Mouse (Mus musculus) right cerebral cortex, postnatal 25 days (tissue): Measurements from ENCODE around the gene Uqcr11.
A peak's percentile ranks its signal among the peaks of the same experiment; 100 is the strongest.

Experiments
- DNase-seq: peaks from one replicate; pipeline ENCODE4 v3.0.0; 2022

Uqcr11 gene

GRCm38 (mm10) chr10:80406684-80407501 lies at the start of gene Uqcr11:
Uqcr11 (minus strand) TSS chr10:80406830.
- DNase-seq = peak; percentile 91

DNA sequence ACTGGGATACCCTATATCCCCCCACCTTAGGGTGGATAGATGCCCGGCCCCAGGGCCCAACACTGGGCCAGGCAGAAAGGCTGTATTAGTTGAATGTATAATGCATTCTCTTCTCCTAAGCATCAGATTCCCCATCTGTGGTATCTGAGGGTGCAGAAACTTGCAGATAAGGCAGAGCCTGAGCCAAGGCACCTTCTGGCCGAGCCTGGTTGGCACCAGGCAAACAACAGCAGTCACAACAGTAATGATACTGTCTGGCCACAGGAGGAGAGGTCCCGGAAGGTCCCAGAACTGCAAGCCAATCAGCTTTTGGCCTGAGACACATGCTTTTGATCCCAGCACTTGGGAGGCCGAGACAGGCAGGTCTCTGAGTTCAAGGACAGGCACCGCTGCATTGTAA lies 49.1 kb upstream of the Uqcr11 start:
- DNase-seq = no peak

DNA sequence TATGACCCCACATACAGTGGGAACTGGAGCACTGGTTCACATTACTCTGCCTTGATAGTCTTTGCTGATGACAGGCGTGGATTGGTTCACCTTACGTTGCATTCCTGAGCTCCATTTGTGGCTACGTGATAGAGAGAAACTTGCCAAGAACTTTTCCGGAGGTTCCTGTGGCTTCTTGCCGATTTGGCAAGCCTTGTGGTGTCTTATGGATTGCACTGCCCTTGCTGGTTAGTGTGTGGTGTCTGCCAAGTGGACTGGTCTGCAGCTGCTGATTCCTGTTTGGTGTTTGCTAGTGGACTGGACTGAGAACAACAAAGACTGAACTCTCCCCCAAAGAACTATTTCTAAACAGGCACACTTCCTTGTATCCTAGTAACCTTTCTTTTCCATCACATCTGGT lies 48.2 kb upstream of the Uqcr11 start:
- DNase-seq = no peak

- DNase-seq = no peak
Observed at GRCm38 (mm10) chr10:80453601-80454000, 47.0 kb upstream of the Uqcr11 start.

GRCm38 (mm10) chr10:80450599-80450998 lies 44.0 kb upstream of the Uqcr11 start:
- no peak for DNase-seq

GRCm38 (mm10) chr10:80445898-80446601 lies 39.4 kb upstream of the Uqcr11 start:
- peak; percentile 64 for DNase-seq

GRCm38 (mm10) chr10:80445052-80445451 lies 38.4 kb upstream of the Uqcr11 start:
- DNase-seq = no peak

- no peak for DNase-seq
Observed at GRCm38 (mm10) chr10:80444339-80445045, 37.9 kb upstream of the Uqcr11 start.

DNA sequence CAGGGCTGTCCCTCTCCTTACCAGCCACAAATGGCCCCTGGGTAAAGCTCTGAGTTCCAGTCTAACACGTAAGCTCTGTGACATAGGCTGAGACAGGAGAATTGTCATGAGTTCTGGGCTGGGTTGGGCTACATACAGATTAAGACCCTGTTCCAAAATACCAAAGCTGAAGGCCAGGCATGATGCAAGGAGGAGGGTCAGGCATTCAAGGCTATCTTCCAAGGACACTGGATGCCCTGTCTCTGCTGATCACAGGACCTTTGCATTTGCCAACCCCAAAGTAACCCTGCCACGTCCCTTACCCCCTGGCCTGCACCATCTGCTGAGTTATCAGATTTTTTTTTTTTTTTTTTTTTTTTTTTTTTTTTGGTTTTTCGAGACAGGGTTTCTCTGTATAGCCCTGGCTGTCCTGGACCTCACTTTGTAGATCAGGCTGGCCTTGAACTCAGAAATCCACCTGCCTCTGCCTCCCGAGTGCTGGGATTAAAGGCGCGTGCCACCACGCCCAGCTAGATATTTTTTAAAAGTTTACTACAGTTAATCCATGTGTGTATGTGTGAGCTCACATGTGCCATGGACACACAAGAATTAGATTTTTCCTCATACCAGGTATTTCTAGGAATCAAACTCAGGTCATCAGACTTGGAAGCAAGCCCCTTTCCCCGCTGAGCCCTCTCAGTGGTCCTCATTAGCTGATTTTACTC lies 37.1 kb upstream of the Uqcr11 start:
- DNase-seq = no peak

- no peak for DNase-seq
Observed at GRCm38 (mm10) chr10:80442989-80443388, 36.4 kb upstream of the Uqcr11 start.

GRCm38 (mm10) chr10:80441598-80441997 lies 35.0 kb upstream of the Uqcr11 start:
- no peak for DNase-seq

DNA sequence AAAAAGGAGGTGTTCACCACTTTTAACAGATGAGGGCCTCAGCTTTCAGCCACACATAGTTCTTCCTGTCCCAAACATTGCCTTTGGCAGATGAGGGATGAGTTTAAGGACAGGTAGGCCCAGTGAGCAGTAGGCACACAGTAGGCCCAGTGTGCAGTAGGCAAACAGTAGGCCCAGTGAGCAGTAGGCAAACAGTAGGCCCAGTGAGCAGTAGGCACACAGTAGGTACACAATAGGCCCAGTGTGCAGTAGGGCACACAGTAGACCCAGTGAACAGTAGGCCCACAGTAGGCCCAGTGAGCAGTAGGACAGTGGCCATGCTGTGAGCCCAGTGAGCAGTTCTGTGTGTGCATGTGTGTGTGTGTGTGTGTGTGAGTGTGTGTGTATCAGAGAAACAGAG lies 33.4 kb upstream of the Uqcr11 start:
- DNase-seq = no peak

DNA sequence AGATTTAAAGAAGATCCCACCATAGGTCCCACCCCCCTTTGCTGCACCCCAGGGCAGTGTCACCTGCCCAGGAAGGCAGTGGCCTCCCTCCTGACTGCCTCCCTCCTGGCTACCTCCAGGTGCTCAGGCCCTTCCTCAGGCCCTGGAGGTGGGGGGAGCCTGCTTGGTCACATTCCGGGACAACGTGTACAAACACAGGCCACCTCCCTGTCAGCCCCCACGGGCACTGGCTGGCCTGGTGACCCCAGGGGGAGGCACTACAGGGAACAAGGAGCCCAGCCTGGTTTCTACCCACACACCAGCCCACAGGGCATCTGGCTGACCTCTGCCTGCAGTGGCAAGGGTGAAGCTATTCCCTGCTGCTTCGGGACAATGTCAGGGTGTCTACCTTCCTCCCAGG lies 31.3 kb upstream of the Uqcr11 start:
- DNase-seq = no peak

DNA sequence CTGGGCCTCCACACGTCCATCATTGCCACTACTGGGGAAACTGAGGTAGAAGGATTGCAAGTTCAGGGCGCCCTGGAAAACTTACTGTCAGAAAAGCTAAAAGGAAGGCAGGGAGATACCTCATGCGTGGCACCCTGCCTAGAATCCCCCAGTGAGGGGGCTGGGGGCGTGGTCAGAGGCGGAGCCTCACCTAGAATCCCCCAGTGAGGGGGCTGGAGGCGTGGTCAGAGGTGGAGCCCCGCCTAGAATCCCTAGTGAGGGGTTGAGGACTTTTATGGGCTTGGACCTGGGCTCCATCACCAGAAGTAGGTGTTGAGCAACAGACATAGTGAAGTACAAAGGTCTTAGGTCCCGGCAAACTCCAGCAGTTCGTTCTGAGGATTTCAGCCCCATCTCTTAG lies 29.6 kb upstream of the Uqcr11 start:
- no peak for DNase-seq

DNA sequence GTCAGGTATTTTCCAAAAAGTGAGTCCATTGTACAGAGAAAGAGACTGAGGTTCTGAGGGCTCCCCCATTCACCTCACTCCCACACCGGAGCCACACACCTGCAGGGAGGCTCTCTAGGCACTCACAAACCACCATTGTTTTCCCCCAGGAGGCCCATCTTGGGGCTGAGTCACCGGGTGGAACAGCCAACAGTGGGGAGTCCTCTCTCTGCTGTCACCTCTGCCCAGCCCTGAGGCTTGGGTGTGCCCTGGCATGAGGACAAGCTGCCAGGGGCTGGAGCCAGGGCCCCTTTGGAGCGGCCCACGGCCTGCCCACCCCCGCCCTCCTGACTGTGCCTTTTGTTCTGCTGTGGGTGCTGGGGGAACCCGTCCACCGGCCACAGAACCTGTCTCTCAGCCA lies 29.1 kb upstream of the Uqcr11 start:
- DNase-seq = no peak

GRCm38 (mm10) chr10:80434823-80435222 lies 28.2 kb upstream of the Uqcr11 start:
- DNase-seq = no peak

DNA sequence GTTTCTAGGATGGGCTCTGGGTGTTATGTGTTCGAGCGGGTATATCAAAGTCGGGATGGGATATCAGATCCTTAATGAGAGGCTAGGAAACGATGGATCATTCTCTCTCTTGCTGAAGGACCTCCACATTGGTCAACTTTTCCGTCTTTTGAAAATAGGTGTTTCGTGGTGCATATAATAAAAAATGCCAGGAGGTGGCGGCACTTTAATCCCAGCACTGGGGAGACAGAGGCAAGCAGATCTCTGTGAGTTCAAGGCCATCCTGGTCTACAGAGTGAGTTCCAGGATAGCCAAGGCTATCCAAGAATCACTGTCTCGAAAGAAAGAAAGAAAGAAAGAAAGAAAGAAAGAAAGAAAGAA lies 27.6 kb upstream of the Uqcr11 start:
- no peak for DNase-seq

- peak; percentile 95 for DNase-seq
Observed at GRCm38 (mm10) chr10:80433513-80434232, 27.0 kb upstream of the Uqcr11 start, which contains the start of gene Tcf3. Tcf3 (minus strand) TSS chr10:80433647.

DNA sequence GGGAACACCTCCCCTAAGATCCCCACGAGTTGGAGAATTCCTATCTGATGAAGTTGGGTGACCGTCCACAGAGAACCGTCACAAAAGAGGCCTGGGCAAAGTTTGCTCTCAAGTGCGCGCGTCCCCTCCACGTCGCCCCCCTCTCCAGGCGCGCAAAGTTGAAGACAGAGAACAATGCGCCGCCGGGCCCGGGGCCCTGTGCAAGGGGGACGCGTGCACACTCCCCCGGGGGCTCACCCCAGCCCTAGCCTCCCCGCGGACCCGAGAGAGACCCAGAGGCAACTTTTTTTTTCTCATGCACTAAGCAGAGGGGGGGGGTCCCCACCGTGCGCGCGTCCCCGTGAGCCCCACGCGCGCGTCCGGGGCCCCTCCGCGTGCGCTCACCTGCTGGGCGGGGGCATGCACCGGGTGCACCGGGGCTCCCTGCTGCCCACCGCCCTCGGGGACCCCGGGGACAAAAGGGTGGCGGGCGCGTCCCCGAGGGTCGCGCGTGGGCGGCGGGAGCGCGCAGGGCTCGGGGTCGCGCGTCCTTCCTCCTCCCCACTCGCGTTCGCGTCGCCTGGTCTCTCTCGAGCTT lies 26.4 kb upstream of the Uqcr11 start:
- no peak for DNase-seq

DNA sequence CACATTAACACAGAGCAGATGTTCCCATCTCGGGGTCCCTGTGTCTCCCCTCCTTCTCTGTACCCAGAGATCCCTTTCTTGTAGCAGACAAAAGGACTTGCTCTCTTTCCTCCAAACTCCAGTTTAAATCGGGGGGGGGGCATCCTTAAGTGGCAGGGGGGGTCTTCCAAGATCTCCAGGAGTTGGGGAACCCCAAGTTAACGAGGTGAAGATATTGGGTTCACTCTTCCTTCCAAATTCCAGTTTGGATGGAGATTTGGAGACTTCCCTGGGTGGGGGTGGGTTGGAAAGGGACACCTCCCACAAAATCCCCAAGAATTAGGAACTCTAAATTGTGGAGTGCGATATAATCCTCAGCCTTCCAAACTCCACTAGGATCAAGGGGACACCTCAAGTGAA lies 25.8 kb upstream of the Uqcr11 start:
- no peak for DNase-seq

- DNase-seq = no peak
Observed at GRCm38 (mm10) chr10:80431570-80432386, 25.1 kb upstream of the Uqcr11 start.
